Mouse (Mus musculus) cerebellum, postnatal 10 days (tissue): ENCODE results near the gene Cip2a.

Experiments
- DNase-seq, 2 experiments: peaks; one replicate each; pipeline ENCODE4 v3.0.0; 2021; ENCODE audit warnings: mixed read lengths in 2 of 2

The Cip2a gene

DNA sequence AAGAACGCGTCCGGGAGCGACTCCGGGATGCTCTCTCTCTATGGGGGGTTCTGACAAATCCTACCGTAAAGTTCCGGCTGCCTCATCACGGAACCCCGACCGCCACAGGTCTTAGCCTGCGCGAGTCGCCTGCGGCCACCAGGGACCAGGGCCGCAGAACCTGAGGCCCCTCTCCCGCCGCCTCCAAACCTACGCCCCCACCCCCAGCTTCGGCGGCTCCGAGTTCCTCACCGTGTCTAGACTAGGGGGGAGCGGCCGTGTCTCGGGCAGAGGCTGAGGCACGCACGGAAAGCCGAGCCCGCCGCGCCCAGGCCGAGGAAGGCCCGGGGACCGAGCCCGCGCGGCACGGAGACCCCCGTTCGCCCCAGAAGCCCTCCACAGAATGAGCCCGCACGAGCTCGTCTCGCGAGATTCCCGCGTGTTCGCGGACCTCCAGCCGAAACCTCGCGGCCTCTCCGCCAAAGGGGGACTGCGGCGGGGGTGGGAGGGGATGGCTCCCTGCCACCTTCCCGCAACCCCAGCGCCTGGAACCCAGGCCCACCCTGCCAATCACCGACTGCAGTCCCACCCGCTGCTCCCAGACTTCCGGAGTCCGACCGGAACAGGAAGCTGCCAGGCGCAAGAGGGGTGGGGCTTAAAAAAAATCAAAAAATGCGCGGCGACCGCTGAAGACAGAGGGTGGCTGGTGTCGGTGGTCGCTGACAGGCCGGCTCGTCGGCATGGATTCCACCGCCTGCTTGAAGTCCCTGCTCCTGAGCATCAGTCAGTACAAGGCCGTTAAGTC, at the start of gene Cip2a, which contains the start of gene Dzip3:
Cip2a (plus strand) TSS at position 627 of the 784 bp plus-strand sequence.
Dzip3 (minus strand) TSS at position 607 of the 784 bp plus-strand sequence.
- DNase-seq = peak; percentile 98 to 99

DNA sequence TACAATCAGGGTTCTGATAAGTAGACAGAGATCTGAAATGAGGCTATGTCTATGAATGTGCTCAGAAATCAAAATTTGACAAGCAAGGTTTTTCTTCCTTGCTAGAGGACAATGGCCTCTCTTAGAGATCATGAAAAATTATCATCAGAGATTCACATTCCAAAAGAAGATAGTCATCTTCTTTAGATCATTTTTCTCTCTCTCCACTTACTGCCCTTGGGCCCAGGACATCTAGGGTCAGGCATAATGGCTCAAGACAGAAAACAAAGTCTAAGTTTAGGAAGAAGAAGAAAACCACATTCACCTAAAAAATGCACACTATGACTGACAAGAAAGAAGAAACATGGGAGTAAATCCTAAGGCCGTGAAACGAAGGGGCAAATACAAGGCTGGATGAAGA, 21.0 kb upstream of the Cip2a start:
- DNase-seq = no peak

DNA sequence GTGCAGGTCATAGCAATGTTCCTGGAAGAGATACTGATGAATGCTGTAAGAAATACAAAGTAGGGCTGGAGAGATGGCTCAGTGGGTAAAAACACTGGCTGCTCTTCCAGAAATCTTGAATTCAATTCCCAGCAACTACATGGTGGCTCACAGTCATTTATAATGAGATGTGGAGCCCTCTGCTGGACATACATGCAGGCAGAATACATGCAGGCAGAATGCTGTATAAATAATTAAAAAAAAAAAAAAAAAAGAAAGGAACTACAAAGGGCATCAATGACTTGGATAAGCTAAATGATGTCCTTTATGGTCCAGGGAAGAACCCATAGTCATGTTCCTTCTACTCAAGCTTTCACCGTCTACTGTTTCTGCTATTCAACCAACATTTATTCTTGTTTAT, 20.4 kb upstream of the Cip2a start:
- peak; percentile 32 to 37 for DNase-seq

DNA sequence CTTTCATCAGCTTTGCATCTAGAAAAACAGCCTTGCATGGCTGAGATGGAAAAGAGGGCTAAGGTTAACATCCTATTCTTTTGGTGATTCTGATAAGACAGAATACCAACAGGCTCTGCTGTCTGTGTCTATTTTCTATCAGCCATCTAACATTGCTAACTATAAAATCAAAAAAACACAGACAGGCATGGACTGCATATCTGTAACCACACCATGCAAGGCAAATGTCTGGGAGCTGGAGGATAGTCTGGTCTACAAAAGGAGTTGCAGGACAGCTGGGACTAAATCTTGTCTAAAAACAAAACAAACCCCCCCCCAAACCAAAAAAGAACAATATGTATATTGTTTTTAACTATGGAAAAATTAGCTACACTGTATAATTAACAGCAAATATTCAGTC, 14.0 kb upstream of the Cip2a start:
- DNase-seq = no peak

DNA sequence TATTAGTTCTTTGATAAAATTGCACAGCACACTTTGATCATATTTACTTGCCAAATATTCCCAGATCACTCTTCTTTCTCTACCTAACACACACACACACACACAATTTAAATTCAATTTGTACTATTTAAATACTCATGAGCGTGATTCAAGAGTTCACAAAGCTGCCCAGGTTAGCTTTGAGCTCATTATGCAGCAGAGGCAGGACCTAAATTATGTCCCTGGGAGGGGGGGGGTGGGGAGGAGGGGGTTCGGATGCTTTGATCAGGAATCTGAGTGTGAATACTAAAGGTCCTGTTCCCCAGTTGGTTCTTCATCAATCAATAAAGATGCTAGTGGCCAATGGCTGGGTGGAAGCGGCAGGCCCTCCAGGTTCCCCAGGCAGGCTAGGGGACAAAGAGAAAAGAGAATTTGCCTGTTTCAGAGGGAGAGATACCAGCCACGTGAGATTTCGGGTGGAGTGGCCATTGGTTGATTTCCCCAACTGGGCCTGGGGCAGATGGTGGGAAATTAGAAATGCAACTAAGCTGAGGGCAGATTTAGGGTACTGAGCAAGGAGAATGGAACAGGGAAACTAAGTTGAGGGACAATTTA, 8.9 kb upstream of the Cip2a start:
- DNase-seq = no peak

DNA sequence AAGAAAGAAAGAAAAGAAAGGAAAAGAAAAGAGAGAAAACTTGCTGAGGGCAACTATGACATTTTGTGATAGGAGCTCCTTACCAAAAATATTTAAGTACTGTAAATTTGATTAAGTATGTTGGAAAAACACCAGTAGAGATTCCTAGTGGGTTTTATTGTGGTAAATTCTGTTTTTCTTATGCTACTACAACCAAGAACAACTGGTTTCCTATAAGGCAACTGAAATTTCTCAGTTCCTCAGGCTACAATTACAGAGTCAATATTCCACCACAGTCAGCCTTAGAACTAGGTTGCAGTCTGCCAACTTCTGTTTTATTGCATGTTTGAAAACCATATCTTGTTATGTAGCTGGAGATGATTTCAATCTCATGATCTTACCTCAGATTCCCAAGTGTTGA, 4.3 kb upstream of the Cip2a start:
- no peak for DNase-seq

DNA sequence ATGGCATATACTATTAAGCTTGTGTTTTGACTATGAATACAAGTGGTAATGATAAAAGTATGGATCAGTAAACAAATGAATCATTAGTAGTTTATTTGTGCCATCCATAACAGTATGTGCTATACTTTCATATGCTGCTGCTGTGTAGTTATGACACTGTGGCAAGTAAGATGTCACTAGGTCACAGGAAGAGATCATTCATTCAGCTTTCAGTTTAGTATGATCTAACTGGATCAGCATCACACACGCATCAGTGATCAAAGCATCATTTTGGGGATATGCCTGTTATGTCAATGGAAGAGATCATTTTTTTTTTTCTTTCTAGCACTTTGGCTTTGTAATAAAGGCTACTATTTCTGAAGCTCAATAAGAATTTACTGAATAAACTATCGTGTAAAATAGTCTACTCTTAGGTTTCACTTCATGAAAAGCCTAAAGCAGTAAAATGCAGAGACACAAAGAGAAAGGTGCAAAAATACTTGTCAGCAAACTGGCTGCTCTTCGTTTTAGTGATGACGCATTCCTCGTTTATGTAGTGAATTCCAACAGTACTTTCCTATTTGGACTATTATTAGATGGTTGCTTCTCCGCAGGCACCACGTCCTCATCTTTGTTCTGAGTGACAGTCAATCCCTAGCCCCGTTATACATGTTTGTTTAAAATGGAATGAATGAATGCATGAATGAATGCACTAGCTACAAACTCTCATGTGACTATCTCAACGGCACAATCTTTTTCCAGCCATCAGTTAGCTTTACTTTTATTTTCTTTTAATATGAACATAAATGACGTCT, 1.4 kb upstream of the Cip2a start:
- DNase-seq = peak; percentile 12 to 23

DNA sequence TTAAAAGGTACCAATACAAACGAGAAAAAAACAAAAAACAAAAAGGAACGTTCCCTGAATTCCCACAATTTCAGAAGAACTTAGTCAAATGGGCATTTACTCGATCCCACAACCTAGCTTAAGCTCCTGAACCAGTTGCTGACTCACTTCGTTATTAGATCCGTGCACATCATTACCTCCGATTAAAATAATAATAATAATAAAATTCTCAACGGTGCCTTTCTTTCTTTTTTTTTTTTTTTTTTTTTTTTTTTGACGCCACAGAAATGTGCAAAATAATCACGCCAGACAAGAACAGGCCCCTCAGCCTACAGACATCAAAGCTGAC, 790 bp upstream of the Cip2a start:
- DNase-seq = no peak

DNA sequence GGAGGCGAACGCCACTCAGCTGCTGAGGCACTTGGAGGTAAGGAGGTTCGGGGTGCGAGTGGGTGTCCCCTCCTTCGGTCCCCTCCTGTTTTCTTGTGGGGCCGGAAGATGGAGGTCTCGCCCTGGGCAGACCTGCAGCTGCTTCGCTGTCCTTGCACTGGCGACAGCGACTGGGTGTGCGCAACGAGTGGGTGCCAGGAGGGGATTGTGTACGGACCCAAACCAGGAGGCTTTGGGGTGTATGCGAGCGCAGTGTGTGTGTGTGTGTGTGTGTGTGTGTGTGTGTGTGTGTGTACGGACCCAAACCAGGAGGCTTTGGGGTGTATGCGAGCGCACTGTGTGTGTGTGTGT, 333 bp downstream of the Cip2a start:
- no peak for DNase-seq

DNA sequence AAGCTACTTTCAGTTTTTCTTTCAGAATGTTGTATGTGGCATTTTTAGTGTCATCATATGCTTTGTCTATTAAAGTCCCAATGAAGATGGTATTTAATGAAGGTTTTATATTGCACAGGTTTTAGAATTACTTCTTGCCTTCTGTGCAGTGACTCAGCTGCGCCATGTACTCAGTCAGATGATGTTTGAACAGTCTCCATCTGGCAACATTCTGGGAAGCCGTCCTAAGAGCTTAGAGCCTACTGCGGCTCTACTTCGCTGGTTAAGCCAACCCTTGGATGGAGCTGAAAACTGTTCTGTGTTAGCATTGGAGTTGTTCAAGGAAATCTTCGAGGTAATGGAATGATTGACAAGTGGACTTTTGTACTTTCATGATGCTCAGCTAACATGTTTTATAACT, 10.2 kb downstream of the Cip2a start:
- DNase-seq = no peak

DNA sequence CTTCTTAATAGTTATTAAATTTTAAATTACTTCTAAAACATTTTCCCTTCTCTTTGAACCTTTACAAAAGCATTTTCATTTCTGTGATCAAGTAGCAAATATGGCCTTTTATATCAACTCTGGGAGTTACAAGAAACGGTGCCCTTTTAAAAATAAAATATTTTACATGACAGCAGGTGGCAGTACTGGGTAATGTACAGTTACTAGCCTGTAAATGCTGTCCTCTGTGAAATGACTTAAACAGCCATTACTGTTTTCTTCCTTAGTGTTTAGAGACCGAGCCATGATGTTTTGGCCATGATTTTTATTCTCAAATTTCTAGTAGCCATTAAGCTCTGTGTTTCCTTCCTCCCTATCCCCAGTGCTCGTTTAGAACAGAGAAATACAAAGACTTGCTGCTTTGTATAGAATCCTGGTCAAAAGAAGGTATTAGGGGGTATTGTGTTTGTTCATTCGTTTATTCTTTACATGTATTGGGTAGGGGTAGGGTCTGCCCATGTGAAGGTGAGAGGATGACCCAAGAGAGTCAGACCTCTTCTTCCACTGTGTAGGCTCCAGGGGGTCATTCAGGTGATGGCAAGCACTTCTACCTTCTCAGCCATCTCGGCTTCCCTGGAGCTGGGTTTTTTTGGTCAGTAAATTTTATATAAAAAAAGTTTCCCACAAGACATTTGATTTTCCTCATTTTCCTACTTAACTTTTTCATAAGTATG, 22.8 kb downstream of the Cip2a start:
- peak; percentile 8 to 52 for DNase-seq

DNA sequence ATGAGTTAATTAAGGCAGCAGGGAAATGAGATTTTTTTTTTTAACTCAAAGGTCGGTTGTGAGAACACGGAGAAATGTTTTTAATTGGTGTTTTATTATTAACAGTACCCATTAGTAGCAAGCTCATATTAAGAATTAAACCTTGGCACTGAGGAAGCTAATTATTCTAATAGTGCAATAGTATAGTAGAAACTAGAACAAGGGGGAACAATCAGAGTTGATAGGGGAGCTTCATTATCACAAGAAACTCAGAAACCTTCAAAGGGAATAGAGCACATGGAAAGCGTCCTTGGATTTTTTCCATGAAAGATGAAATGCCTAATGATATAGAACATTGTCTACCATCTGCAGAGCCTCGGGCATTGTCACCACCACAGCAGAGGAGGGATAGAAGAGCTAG, 41.9 kb downstream of the Cip2a start:
- peak in 1 of 2 experiments; percentile 2 for DNase-seq

DNA sequence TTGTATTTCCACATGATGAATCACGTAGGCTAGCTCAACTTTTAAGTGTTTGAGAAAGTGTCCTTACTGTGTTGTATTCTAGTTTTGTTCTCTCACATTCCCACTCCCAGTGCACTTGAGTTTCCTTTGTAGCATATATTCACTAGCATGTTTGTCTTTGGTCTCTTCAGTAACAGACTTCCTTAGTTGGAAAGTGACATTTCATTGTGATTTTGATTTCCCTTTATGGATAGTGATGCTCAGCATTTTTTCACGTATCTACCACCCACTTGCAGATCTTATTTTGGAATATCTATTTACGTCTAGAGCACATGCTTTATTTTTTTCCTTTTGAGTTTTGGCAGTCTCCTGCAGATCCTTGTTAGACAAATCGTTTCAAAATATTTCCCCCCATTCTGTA, 43.8 kb downstream of the Cip2a start:
- no peak for DNase-seq

DNA sequence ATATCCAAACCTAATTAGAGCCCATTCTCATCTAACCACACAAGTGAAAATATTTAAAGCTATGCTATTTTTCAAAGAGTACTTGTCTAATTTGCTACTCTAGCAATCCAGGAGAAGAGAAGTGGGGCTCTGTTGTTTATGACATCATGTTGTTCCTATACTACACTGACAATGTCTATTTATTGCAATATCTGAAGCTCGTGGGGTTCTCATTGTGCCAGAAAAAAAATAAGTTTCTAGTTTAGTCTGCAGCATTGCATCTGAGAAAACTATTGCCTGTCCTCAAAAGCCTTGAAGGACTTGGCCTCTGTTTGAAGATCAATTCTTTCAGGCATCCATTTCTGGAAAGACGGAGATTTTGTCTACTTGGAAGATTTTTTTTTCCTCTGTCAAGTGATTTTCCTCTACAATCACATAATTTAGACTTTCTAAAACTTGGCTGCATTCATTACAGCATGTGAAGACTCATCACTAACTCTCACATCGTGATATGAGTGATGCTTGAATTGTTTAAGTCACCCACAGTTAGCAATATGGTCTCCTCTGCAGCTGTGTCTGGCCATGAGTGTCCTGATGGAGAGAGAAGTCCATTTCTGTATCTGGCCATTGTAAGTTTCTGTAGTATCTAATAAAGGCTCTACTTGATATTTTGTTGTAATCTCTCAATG, 46.7 kb downstream of the Cip2a start:
- no peak for DNase-seq

DNA sequence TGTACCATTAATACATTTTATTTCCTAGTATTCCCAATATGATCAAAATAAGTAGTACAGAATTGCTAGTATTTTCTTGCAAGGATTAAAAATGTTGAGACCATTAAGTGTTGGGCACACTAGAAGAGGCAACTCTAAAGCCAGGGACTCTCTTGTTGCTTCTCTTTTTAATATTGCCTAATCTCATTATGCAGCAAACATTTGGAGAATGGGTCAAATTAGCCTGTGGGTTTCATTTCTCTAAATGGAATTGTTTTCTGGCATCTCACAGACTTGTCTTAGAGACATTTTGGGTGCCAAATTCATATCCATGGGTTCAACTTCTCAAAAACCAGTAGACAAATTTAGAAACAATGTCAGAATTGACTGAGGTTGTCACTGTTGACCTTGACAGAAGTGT, 55.2 kb downstream of the Cip2a start:
- DNase-seq = no peak

DNA sequence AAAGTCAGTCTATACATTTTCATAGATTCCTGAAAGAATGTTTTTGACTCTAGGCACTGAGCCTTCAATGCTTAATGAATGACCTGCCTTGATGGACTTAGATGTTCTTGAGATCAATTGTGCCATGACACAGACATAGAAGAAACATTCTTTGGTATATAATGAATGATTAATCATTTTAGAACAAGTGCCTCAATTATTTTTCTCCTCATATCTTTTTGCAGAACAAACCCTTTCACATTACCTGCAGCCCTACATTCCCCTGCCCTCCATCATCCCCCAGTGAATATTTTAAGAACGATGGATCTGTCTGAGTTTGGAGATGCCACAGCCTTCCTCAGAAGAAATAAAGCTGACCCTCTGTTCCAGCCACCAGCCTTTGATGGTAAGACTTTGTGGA, 63.2 kb downstream of the Cip2a start, which contains the start of gene Myh15:
Myh15 (plus strand) TSS at position 301 of the 400 bp plus-strand sequence.
- no peak for DNase-seq
